Mouse (Mus musculus): ENCODE measurements around the gene Tmem246. TPM values are rescaled to one million over a fixed set of nuclear protein-coding genes. Genes with fewer than 3 reads are reported as not detected.
A peak's percentile ranks its signal among the peaks of the same experiment; 100 is the strongest.
"Not testable (repeated sequence)": the region's sequence is repeated elsewhere in the genome, so short reads cannot be mapped to it uniquely, and the experiment has no call there.

The Tmem246 gene
- polyA plus RNA-seq, 1 experiment from 2014 or later: 22.6 TPM

GRCm38 (mm10) chr4:49622272-49622671 is 24.6 kb upstream of the Tmem246 start:
- Histone ChIP-seq H3K4me3 (ENCODE audit: low read length) (no peak overlapping the region), H3K4me1 (ENCODE audit: control insufficient read depth, insufficient read depth, low read length) (peaks cover 2% of the 10 kb centered on the region; the same call in 1 of the 2 replicates), H3K9ac (ENCODE audit: low read depth, low read length) (no peak overlapping the region), H3K27ac (ENCODE audit: low read length) (no peak overlapping the region), H3K36me3 (ENCODE audit: control insufficient read depth, insufficient read depth, low read length) (no peaks in the 10 kb centered on the region), H3K27me3 (replicated peaks; ENCODE audit: control insufficient read depth, insufficient read depth, low read length) (no peaks in the 10 kb centered on the region), H3K9me3 (ENCODE audit: control insufficient read depth, low read length) (no peaks in the 10 kb centered on the region), H3K4me2 (ENCODE audit: low read depth, low read length) (no peak overlapping the region)
- WGBS: 54% methylated on average over 2 of the region's 2 CpGs
- ATAC-seq: peak; percentile 77

- H3K9me3 ChIP-seq (ENCODE audit: control insufficient read depth, low read length); ATAC-seq; H3K36me3 ChIP-seq (ENCODE audit: control insufficient read depth, insufficient read depth, low read length); H3K4me1 ChIP-seq (ENCODE audit: control insufficient read depth, insufficient read depth, low read length); H3K9ac ChIP-seq (ENCODE audit: low read depth, low read length); H3K4me3 ChIP-seq (ENCODE audit: low read length); H3K4me2 ChIP-seq (ENCODE audit: low read depth, low read length); H3K27me3 ChIP-seq (replicated peaks; ENCODE audit: control insufficient read depth, insufficient read depth, low read length): not testable (repeated sequence)
- peak overlapping the region; percentile 51; the same call in 1 of the 2 replicates for H3K27ac ChIP-seq (ENCODE audit: low read length)
- WGBS: 92% methylated on average over 7 of the region's 7 CpGs
Observed at GRCm38 (mm10) chr4:49619861-49620260, 22.2 kb upstream of the Tmem246 start.

DNA sequence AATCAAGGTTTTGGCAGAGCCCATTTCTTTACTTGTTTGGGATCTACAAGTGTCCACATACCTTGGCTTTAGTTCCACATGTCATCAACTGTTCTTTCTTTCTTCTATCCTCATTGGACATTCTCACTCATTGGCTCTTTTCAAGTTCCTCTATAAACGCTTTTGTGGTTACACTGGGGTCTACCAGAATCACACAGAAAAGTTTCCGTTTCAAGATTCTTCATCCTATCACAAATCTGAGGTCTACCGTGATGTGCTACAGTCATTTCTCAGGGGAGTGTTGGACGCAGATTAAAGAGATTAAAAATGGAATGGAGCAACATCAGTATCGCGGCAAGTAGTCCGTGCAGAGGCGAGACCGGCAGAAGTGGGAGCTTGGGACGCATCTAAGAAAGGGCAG is 19.2 kb upstream of the Tmem246 start:
- no peaks in the 10 kb centered on the region; the same call in 1 of the 2 replicates for H3K4me1 ChIP-seq (ENCODE audit: control insufficient read depth, insufficient read depth, low read length)
- ATAC-seq: no peak
- no peak overlapping the region for H3K4me3 ChIP-seq (ENCODE audit: low read length)
- H3K27me3 ChIP-seq (replicated peaks; ENCODE audit: control insufficient read depth, insufficient read depth, low read length): no peaks in the 10 kb centered on the region
- no peak overlapping the region for H3K27ac ChIP-seq (ENCODE audit: low read length)
- H3K9me3 ChIP-seq (ENCODE audit: control insufficient read depth, low read length): no peaks in the 10 kb centered on the region
- H3K9ac ChIP-seq (ENCODE audit: low read depth, low read length): no peak overlapping the region
- no peak overlapping the region for H3K4me2 ChIP-seq (ENCODE audit: low read depth, low read length)
- 92% methylated on average over 10 of the region's 10 CpGs for WGBS
- no peaks in the 10 kb centered on the region for H3K36me3 ChIP-seq (ENCODE audit: control insufficient read depth, insufficient read depth, low read length)

DNA sequence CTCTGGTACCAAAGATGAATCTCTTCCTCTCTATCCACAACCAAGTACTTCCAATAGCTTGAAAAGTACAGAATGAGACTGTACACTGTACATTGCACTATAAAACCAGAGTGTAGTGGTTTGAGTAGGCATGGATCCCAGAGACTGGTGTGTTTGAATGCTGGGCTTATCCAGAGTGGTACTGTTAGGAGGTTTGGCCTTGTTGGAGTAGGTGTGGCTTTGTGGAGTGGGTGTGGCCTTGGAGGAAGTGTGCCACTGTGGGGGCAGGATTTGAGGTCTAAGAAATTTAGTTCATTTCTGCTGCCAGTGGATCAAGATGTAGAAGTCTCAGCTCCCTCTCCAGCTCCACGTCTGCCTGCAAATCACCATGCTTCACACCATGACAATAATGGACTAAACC is 7.8 kb upstream of the Tmem246 start:
- no peak overlapping the region for H3K27ac ChIP-seq (ENCODE audit: low read length)
- H3K9ac ChIP-seq (ENCODE audit: low read depth, low read length): no peak overlapping the region
- ATAC-seq: no peak
- 77% methylated on average over 1 of the region's 1 CpGs for WGBS
- H3K27me3 ChIP-seq (replicated peaks; ENCODE audit: control insufficient read depth, insufficient read depth, low read length): no peaks in the 10 kb centered on the region
- no peak overlapping the region for H3K4me2 ChIP-seq (ENCODE audit: low read depth, low read length)
- H3K9me3 ChIP-seq (ENCODE audit: control insufficient read depth, low read length): no peaks in the 10 kb centered on the region
- H3K4me3 ChIP-seq (ENCODE audit: low read length): no peak overlapping the region
- H3K4me1 ChIP-seq (ENCODE audit: control insufficient read depth, insufficient read depth, low read length): no peaks in the 10 kb centered on the region
- no peaks in the 10 kb centered on the region for H3K36me3 ChIP-seq (ENCODE audit: control insufficient read depth, insufficient read depth, low read length)

DNA sequence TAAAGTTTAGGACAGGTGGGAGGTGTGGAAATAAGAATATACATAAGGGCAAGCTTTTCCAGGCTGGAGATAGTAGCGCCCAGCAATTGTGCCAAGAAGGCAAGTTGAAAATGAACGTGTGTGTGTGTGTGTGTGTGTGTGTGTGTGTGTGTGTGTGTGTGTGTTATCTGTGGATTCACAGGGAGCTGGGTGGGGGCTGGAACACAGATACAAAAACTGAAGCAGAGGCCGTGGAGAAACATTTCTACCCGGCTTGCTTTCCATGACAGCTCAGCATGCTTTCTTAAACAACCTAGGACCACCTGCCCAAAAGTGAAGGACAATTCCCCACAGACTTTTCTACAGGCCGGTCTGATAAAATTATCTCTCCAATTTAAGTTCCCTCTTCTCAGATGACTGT is 6.9 kb upstream of the Tmem246 start:
- H3K27me3 ChIP-seq (replicated peaks; ENCODE audit: control insufficient read depth, insufficient read depth, low read length): no peaks in the 10 kb centered on the region
- no peak overlapping the region for H3K9ac ChIP-seq (ENCODE audit: low read depth, low read length)
- H3K27ac ChIP-seq (ENCODE audit: low read length): no peak overlapping the region
- WGBS: 89% methylated on average over 5 of the region's 5 CpGs
- no peak overlapping the region for H3K4me3 ChIP-seq (ENCODE audit: low read length)
- no peaks in the 10 kb centered on the region for H3K36me3 ChIP-seq (ENCODE audit: control insufficient read depth, insufficient read depth, low read length)
- no peaks in the 10 kb centered on the region for H3K9me3 ChIP-seq (ENCODE audit: control insufficient read depth, low read length)
- H3K4me1 ChIP-seq (ENCODE audit: control insufficient read depth, insufficient read depth, low read length): no peaks in the 10 kb centered on the region
- ATAC-seq: no peak
- no peak overlapping the region for H3K4me2 ChIP-seq (ENCODE audit: low read depth, low read length)

GRCm38 (mm10) chr4:49604016-49604546 is 6.4 kb upstream of the Tmem246 start:
- Histone ChIP-seq H3K27me3 (replicated peaks; ENCODE audit: control insufficient read depth, insufficient read depth, low read length) (no peaks in the 10 kb centered on the region), H3K9me3 (ENCODE audit: control insufficient read depth, low read length) (no peaks in the 10 kb centered on the region), H3K4me2 (ENCODE audit: low read depth, low read length) (no peak overlapping the region), H3K4me1 (ENCODE audit: control insufficient read depth, insufficient read depth, low read length) (no peaks in the 10 kb centered on the region), H3K27ac (ENCODE audit: low read length) (no peak overlapping the region), H3K9ac (ENCODE audit: low read depth, low read length) (no peak overlapping the region), H3K4me3 (ENCODE audit: low read length) (no peak overlapping the region), H3K36me3 (ENCODE audit: control insufficient read depth, insufficient read depth, low read length) (no peaks in the 10 kb centered on the region)
- 55% methylated on average over 1 of the region's 1 CpGs for WGBS
- no peak for ATAC-seq

DNA sequence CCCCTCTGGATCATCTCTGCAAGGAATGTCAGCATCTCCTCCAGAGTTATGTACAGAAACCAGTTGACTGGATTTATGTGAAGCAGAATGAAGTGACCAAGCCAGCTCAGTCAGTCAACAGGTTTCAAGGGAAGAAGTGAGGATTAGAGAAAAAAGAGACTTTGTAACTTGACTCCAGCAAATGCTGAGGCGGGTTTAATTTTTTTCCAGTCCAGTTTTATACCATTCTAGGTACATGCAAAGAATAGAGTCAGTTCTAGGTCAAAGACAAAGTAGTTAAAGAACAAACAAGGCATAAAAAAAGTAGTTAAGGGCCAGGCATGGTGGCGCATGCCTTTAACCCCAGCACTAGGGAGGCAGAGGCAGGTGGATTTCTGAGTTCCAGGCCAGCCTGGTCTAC is 5.5 kb upstream of the Tmem246 start:
- no peaks in the 10 kb centered on the region for H3K4me1 ChIP-seq (ENCODE audit: control insufficient read depth, insufficient read depth, low read length)
- no peak overlapping the region for H3K4me2 ChIP-seq (ENCODE audit: low read depth, low read length)
- no peaks in the 10 kb centered on the region for H3K9me3 ChIP-seq (ENCODE audit: control insufficient read depth, low read length)
- H3K27me3 ChIP-seq (replicated peaks; ENCODE audit: control insufficient read depth, insufficient read depth, low read length): no peaks in the 10 kb centered on the region
- no peak overlapping the region for H3K4me3 ChIP-seq (ENCODE audit: low read length)
- H3K9ac ChIP-seq (ENCODE audit: low read depth, low read length): no peak overlapping the region
- ATAC-seq: no peak
- no peak overlapping the region for H3K27ac ChIP-seq (ENCODE audit: low read length)
- 92% methylated on average over 2 of the region's 2 CpGs for WGBS
- H3K36me3 ChIP-seq (ENCODE audit: control insufficient read depth, insufficient read depth, low read length): no peaks in the 10 kb centered on the region

- H3K4me1 ChIP-seq (ENCODE audit: control insufficient read depth, insufficient read depth, low read length): no peaks in the 10 kb centered on the region
- ATAC-seq: peak; percentile 57
- peak overlapping the region; percentile 88 for H3K9ac ChIP-seq (ENCODE audit: low read depth, low read length)
- H3K4me3 ChIP-seq (ENCODE audit: low read length): peak overlapping the region; percentile 83
- under 1% methylated on average over 20 of the region's 20 CpGs for WGBS
- peak overlapping the region; percentile 75 for H3K27ac ChIP-seq (ENCODE audit: low read length)
- H3K4me2 ChIP-seq (ENCODE audit: low read depth, low read length): peak overlapping the region; percentile 90
- no peaks in the 10 kb centered on the region for H3K36me3 ChIP-seq (ENCODE audit: control insufficient read depth, insufficient read depth, low read length)
- no peaks in the 10 kb centered on the region for H3K27me3 ChIP-seq (replicated peaks; ENCODE audit: control insufficient read depth, insufficient read depth, low read length)
- H3K9me3 ChIP-seq (ENCODE audit: control insufficient read depth, low read length): no peaks in the 10 kb centered on the region
Observed at GRCm38 (mm10) chr4:49596846-49597182, 862 bp downstream of the Tmem246 start.

DNA sequence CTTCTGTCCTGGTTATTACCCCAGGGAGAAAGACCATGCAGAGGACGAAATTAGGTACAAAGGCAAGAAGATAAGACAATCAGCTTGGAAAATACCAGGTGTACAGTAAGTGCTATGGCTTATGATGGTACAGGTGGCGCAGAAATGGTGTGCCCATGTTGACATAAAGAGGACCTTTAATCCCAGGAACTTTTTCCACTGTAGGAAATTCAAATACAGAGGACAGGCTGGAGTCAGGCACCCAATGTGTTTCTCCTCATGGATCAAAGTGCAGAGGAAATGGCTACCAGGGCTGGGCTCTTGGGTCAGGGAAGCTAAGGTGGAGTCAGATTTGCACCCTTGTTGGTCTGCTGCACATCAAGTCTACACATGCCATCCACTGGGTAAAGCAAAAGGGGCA is 7.5 kb downstream of the Tmem246 start:
- peak; percentile 88 for ATAC-seq
- WGBS: 53% methylated on average over 2 of the region's 2 CpGs
- no peak overlapping the region for H3K4me3 ChIP-seq (ENCODE audit: low read length)
- 0 out of 2 replicates have a peak, but pooled peaks cover under 1% of the 10 kb centered on the region for H3K4me1 ChIP-seq (ENCODE audit: control insufficient read depth, insufficient read depth, low read length)
- H3K27me3 ChIP-seq (replicated peaks; ENCODE audit: control insufficient read depth, insufficient read depth, low read length): no peaks in the 10 kb centered on the region
- peak overlapping the region; percentile 67 for H3K27ac ChIP-seq (ENCODE audit: low read length)
- no peaks in the 10 kb centered on the region for H3K36me3 ChIP-seq (ENCODE audit: control insufficient read depth, insufficient read depth, low read length)
- H3K9me3 ChIP-seq (ENCODE audit: control insufficient read depth, low read length): no peaks in the 10 kb centered on the region
- no peak overlapping the region for H3K9ac ChIP-seq (ENCODE audit: low read depth, low read length)
- H3K4me2 ChIP-seq (ENCODE audit: low read depth, low read length): no peak overlapping the region

DNA sequence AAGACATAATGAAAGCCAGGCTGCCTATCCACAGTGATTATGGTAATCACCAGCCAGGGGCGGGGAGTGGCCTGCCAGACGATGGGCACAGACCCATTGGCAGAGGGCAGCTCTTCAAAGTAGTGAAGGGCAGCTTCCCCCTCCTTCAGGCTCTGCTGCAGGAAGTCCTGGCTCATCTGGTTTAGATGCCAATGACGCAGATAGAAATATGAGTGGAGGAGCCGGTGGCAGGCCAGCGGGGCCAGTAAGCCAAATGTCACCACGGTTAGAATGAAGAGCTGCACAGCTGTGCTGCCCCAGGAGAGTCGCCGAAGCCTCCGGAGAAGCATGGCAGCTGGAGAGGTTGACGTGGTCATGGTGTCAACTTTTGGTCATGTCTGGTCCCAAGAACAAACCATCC is 10.9 kb downstream of the Tmem246 start:
- Histone ChIP-seq H3K9ac (ENCODE audit: low read depth, low read length) (no peak overlapping the region), H3K4me3 (ENCODE audit: low read length) (no peak overlapping the region), H3K36me3 (ENCODE audit: control insufficient read depth, insufficient read depth, low read length) (no peaks in the 10 kb centered on the region), H3K27me3 (replicated peaks; ENCODE audit: control insufficient read depth, insufficient read depth, low read length) (no peaks in the 10 kb centered on the region), H3K27ac (ENCODE audit: low read length) (no peak overlapping the region), H3K9me3 (ENCODE audit: control insufficient read depth, low read length) (no peaks in the 10 kb centered on the region), H3K4me1 (ENCODE audit: control insufficient read depth, insufficient read depth, low read length) (peaks cover 11% of the 10 kb centered on the region), H3K4me2 (ENCODE audit: low read depth, low read length) (no peak overlapping the region)
- no peak for ATAC-seq
- 87% methylated on average over 10 of the region's 10 CpGs for WGBS

All from intestine, embryonic 16.5 days (tissue).